Mouse (Mus musculus): ENCODE measurements around the gene Plppr5. TPM values are rescaled to one million over a fixed set of nuclear protein-coding genes. Genes with fewer than 3 reads are reported as not detected.

Gene Plppr5
- polyA plus RNA-seq, 1 experiment from 2014 or later: 1.1 TPM

- Histone ChIP-seq H3K9ac (no peak overlapping the region), H3K27me3 (replicated peaks) (no peaks in the 10 kb centered on the region), H3K4me3 (no peak overlapping the region), H3K4me1 (no peaks in the 10 kb centered on the region), H3K9me3 (no peaks in the 10 kb centered on the region), H3K27ac (no peak overlapping the region), H3K4me2 (replicated peaks) (no peak overlapping the region), H3K36me3 (no peaks in the 10 kb centered on the region)
- ATAC-seq (ENCODE audit: low FRiP score, low read depth): no peak
- WGBS: 90% methylated on average over 3 of the region's 3 CpGs
Measured at GRCm38 (mm10) chr3:117716534-117717280, 142.1 kb downstream of the Plppr5 start.

DNA sequence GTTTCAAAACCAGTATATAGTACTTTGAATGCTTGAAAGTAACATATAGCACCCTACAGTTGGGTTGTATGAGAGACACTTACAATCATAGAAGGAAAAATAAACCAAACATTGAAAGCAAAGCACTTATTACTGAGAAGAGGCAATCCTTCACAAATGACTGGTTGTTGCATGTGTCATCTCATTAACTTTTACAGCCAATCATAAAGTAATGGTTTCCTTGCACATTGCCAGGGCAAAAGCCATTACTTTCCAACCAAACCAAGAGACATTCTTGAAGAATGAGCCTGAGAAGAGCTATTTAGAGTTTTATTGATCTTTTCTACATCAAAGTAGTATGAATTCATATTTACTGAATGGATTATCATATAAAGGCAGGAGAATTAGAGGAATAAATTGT is 148.8 kb downstream of the Plppr5 start:
- H3K36me3 ChIP-seq: no peaks in the 10 kb centered on the region
- H3K9me3 ChIP-seq: no peaks in the 10 kb centered on the region
- H3K27ac ChIP-seq: no peak overlapping the region
- H3K4me2 ChIP-seq (replicated peaks): no peak overlapping the region
- H3K27me3 ChIP-seq (replicated peaks): no peaks in the 10 kb centered on the region
- H3K4me3 ChIP-seq: no peak overlapping the region
- no peaks in the 10 kb centered on the region for H3K4me1 ChIP-seq
- no peak for ATAC-seq (ENCODE audit: low FRiP score, low read depth)
- no peak overlapping the region for H3K9ac ChIP-seq

DNA sequence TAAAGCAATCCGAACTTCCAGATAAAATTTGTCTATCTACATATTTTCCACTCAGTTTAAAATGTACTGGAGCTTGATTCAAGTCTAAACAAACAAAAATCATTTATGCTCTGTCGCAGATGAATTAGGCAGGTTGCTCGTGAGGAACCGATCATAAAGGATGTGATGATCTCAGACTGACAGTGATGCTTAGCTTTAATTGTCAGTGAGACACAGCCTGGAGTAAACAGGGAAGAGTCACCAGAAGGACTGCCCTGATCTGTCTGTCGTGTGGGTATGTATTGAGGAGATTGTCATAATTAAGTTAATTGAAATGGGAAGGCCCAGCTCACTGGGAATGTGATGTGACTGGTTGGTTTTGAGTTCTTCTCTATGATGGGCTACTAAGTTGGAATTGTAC is 149.9 kb downstream of the Plppr5 start:
- Histone ChIP-seq H3K27me3 (replicated peaks) (no peaks in the 10 kb centered on the region), H3K9me3 (no peaks in the 10 kb centered on the region), H3K4me3 (no peak overlapping the region), H3K4me2 (replicated peaks) (no peak overlapping the region), H3K36me3 (no peaks in the 10 kb centered on the region), H3K9ac (no peak overlapping the region), H3K27ac (no peak overlapping the region), H3K4me1 (no peaks in the 10 kb centered on the region)
- 76% methylated on average over 5 of the region's 5 CpGs for WGBS
- no peak for ATAC-seq (ENCODE audit: low FRiP score, low read depth)

DNA sequence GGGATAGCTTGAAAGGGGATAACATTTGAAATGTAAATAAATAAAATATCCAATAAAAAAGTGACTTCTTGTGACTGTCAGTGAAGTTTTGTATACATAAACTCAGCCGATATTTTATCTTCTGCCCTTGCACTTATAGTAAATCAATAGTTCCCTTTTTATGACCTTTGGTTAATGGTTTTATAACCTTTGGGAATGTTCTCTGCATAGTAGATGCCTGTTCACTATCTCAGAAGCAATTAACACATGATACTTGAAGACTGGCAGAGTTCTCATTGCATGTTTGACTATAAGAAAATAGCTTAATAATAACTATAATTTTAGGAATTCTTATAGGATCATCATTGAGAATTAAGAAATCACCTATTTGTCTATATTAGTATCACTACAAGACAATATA is 150.9 kb downstream of the Plppr5 start:
- Histone ChIP-seq H3K27me3 (replicated peaks) (no peaks in the 10 kb centered on the region), H3K27ac (no peak overlapping the region), H3K36me3 (no peaks in the 10 kb centered on the region), H3K4me1 (no peaks in the 10 kb centered on the region), H3K4me3 (no peak overlapping the region), H3K4me2 (replicated peaks) (no peak overlapping the region), H3K9me3 (no peaks in the 10 kb centered on the region), H3K9ac (no peak overlapping the region)
- 75% methylated on average over 1 of the region's 1 CpGs for WGBS
- no peak for ATAC-seq (ENCODE audit: low FRiP score, low read depth)

DNA sequence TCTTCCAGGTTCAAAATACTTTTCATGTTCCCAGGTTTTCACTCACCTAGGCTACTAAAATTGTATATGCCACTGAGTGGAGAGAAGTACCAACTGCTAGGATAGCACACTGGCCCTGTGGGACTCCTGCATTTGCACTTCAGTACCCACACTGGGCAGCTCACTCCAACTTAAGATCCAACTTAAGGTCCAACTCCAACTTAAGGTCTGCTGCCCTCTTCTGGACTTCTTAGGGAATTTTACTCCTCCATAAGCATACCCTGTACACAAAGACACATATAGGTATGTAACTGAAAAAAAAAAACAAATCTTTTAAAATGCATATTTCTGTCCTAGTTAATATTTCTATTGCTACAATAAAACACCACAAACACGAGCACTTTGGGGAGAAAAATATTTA is 153.5 kb downstream of the Plppr5 start:
- H3K9ac ChIP-seq: no peak overlapping the region
- peak; percentile 56; the same call in 1 of the 2 replicates for ATAC-seq (ENCODE audit: low FRiP score, low read depth)
- H3K27ac ChIP-seq: no peak overlapping the region
- no peaks in the 10 kb centered on the region for H3K4me1 ChIP-seq
- no peak overlapping the region for H3K4me2 ChIP-seq (replicated peaks)
- no peak overlapping the region for H3K4me3 ChIP-seq
- H3K9me3 ChIP-seq: no peaks in the 10 kb centered on the region
- H3K36me3 ChIP-seq: no peaks in the 10 kb centered on the region
- no peaks in the 10 kb centered on the region for H3K27me3 ChIP-seq (replicated peaks)
- 35% methylated on average over 1 of the region's 1 CpGs for WGBS

GRCm38 (mm10) chr3:117729121-117730072 is 154.8 kb downstream of the Plppr5 start:
- Histone ChIP-seq H3K4me2 (replicated peaks) (no peak overlapping the region), H3K36me3 (no peaks in the 10 kb centered on the region), H3K27ac (no peak overlapping the region), H3K4me3 (no peak overlapping the region), H3K9me3 (no peaks in the 10 kb centered on the region), H3K4me1 (no peaks in the 10 kb centered on the region), H3K9ac (no peak overlapping the region), H3K27me3 (replicated peaks) (no peaks in the 10 kb centered on the region)
- 47% methylated on average over 9 of the region's 9 CpGs for WGBS
- no peak for ATAC-seq (ENCODE audit: low FRiP score, low read depth)

DNA sequence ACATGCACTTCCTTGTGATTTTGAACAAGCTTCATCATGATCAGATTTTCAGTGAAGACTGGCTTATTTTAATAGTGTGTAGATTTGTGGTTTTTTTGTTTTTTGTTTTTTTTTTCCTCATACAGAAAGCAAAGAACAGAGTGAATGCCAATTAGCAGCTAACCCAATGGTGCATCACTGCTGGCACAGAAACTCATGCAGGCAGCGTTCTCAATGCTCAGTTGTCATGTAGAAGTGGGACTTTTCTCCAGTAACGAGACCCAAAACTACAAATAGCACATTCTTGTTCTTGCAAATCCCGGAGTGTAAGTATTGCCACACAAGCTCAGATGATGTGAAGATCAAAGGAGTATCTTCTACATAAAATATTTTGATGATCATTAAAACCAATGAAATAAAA is 156.9 kb downstream of the Plppr5 start:
- no peak overlapping the region for H3K4me3 ChIP-seq
- H3K27me3 ChIP-seq (replicated peaks): no peaks in the 10 kb centered on the region
- WGBS: 84% methylated on average over 3 of the region's 3 CpGs
- no peak overlapping the region for H3K4me2 ChIP-seq (replicated peaks)
- H3K9me3 ChIP-seq: no peaks in the 10 kb centered on the region
- no peaks in the 10 kb centered on the region for H3K4me1 ChIP-seq
- no peak for ATAC-seq (ENCODE audit: low FRiP score, low read depth)
- no peak overlapping the region for H3K9ac ChIP-seq
- H3K27ac ChIP-seq: no peak overlapping the region
- H3K36me3 ChIP-seq: no peaks in the 10 kb centered on the region

GRCm38 (mm10) chr3:117732661-117733060 is 158.0 kb downstream of the Plppr5 start:
- no peak for ATAC-seq (ENCODE audit: low FRiP score, low read depth)
- Histone ChIP-seq H3K27me3 (replicated peaks) (no peaks in the 10 kb centered on the region), H3K27ac (no peak overlapping the region), H3K36me3 (no peaks in the 10 kb centered on the region), H3K9ac (no peak overlapping the region), H3K9me3 (no peaks in the 10 kb centered on the region), H3K4me2 (replicated peaks) (no peak overlapping the region), H3K4me3 (no peak overlapping the region), H3K4me1 (no peaks in the 10 kb centered on the region)
- WGBS: 65% methylated on average over 4 of the region's 4 CpGs

Other genes starting within 250 kb of the Plppr5 start
- 0.76 and 0.82 TPM in 2 replicates for gene Plppr4, start 214.0 kb upstream of the Plppr5 start, polyA plus RNA-seq (2016; fragmentation: Nextera tagmentation; extraction: Ambion mirVana)

Data from neural tube, embryonic 12.5 days (tissue).